19 mouse cellular contexts compared by ENCODE assay signal in the genomic region with DNA sequence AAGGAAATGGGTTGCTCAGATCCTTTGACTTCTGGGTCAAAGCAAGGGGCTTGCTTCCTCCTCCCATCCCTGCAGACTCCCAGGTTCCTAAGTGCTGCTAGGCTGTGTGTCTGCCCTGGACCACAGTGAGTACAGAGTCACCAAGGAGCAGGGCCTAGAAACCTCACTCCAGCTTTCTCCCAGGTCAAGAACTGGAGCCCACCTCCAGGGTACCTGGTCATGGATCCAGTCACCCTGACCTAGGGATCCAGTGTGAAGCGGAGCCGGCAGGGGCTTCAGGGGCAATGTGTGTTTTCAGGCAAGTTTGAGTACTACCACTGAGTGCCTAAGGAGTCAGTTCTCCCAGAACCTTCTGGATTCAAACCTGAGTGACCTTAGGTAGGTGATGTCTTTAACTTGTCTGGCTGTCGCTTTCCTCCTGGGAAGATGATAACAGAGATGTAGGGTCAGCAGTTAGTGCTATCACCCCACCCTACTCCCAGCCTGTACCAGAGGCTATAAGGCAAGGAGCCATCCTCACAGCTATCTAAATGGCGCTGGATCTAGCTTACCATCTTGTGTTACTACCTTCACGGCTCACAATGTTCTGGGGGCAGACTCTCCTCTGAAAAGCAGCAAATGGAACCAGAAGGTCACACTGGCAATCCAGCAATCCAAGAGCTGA. TPM values are rescaled to one million over a fixed set of nuclear protein-coding genes. Genes with fewer than 3 reads are reported as not detected.
"Had no signal": no experiment of that assay in that cellular context is flagged by ENCODE, and none has a peak within 500 bp of the region (broad histone marks: within the 10 kb centered on the region; RNA-seq: fewer than 3 reads in every experiment).

No protein-coding gene starts in this region.

- H3K27ac ChIP-seq: limb, embryonic 12.5 days; limb, embryonic 15.5 days; liver, embryonic 14.5 days; macrophage; midbrain, embryonic 13.5 days had no signal

- ATAC-seq: liver, postnatal 0 days; lung, postnatal 0 days; midbrain, embryonic 13.5 days; midbrain, embryonic 16.5 days had no signal

- H3K9me3 ChIP-seq: limb, embryonic 15.5 days; midbrain, embryonic 13.5 days had no signal

- H3K9ac ChIP-seq: limb, embryonic 12.5 days; limb, embryonic 15.5 days; liver, embryonic 14.5 days; liver, postnatal 0 days; lung, embryonic 14.5 days; midbrain, embryonic 13.5 days had no signal

- DNase-seq: kidney, postnatal 14 days; kidney, postnatal 4 days; left cerebral cortex, postnatal 4 days; liver, postnatal 0 days; lung, embryonic 14.5 days; thymus, adult 18-20 months; thymus, postnatal 36 days had no signal

- H3K36me3 ChIP-seq: limb, embryonic 12.5 days; limb, embryonic 15.5 days; midbrain, embryonic 13.5 days had no signal

- H3K4me3 ChIP-seq: limb, embryonic 12.5 days; limb, embryonic 15.5 days; midbrain, embryonic 13.5 days had no signal

- H3K4me2 ChIP-seq: limb, embryonic 12.5 days; limb, embryonic 15.5 days; liver, embryonic 11.5 days; lung, embryonic 14.5 days; midbrain, embryonic 13.5 days had no signal

RNA-seq across cellular contexts. Expression of a gene that starts 10.4 kb away (rescaled TPM):
- polyA plus RNA-seq: limb, embryonic 12.5 days; limb, embryonic 15.5 days; liver, embryonic 14.5 days; liver, postnatal 0 days; macrophage; midbrain, embryonic 13.5 days; midbrain, embryonic 16.5 days; neural tube, embryonic 11.5 days; neural tube, embryonic 14.5 days; testis, adult 2 months; urinary bladder, adult 2 months had no signal
